Mouse (Mus musculus) MEL-GATA-1-ER (cell line): ENCODE measurements around the gene Spag16.

ENCODE experiments used
- DNase-seq: peaks from one replicate; pipeline ENCODE4 v3.0.0-alpha.2; 2012; ENCODE audit warnings: low read depth; ENCODE audit errors: extremely low read depth

Spag16 gene

GRCm38 (mm10) chr1:70442209-70443080, 615.7 kb downstream of the Spag16 start:
- no peak for DNase-seq

GRCm38 (mm10) chr1:70479864-70480263, 653.1 kb downstream of the Spag16 start:
- no peak for DNase-seq

- no peak for DNase-seq
Observed at GRCm38 (mm10) chr1:70518918-70519317, 692.1 kb downstream of the Spag16 start.

GRCm38 (mm10) chr1:70527134-70527533, 700.4 kb downstream of the Spag16 start:
- no peak for DNase-seq

GRCm38 (mm10) chr1:70529771-70530170, 703.0 kb downstream of the Spag16 start:
- DNase-seq, result no peak

- no peak for DNase-seq
Observed at GRCm38 (mm10) chr1:70551839-70552238, 725.1 kb downstream of the Spag16 start.

- DNase-seq, result no peak
Observed at GRCm38 (mm10) chr1:70621805-70622204, 795.0 kb downstream of the Spag16 start.

GRCm38 (mm10) chr1:70624803-70625460, 798.2 kb downstream of the Spag16 start:
- no peak for DNase-seq

- DNase-seq, result no peak
Observed at GRCm38 (mm10) chr1:70652719-70653118, 825.9 kb downstream of the Spag16 start.

GRCm38 (mm10) chr1:70692529-70692928, 865.8 kb downstream of the Spag16 start:
- no peak for DNase-seq

GRCm38 (mm10) chr1:70700270-70700669, 873.5 kb downstream of the Spag16 start:
- DNase-seq, result no peak

GRCm38 (mm10) chr1:70703934-70704333, 877.2 kb downstream of the Spag16 start:
- no peak for DNase-seq

GRCm38 (mm10) chr1:70705821-70706220, 879.1 kb downstream of the Spag16 start:
- no peak for DNase-seq

GRCm38 (mm10) chr1:70725045-70725444, 898.3 kb downstream of the Spag16 start:
- DNase-seq, result no peak

GRCm38 (mm10) chr1:70725655-70726066, 898.9 kb downstream of the Spag16 start, which contains the start of gene Vwc2l:
TSS of gene Vwc2l (plus strand) at chr1:70725715.
- no peak for DNase-seq
